Mouse (Mus musculus) frontal cortex, postnatal 25 days (tissue): ENCODE data around the gene Ypel3.
"Not testable (repeated sequence)": the region's sequence is repeated elsewhere in the genome, so short reads cannot be mapped to it uniquely, and the experiment has no call there.

Experiments used
- DNase-seq, 2 experiments: peaks; one replicate each; pipeline ENCODE4 v3.0.0; 2022; ENCODE audit warnings: low spot score in 2 of 2

The Ypel3 gene

DNA sequence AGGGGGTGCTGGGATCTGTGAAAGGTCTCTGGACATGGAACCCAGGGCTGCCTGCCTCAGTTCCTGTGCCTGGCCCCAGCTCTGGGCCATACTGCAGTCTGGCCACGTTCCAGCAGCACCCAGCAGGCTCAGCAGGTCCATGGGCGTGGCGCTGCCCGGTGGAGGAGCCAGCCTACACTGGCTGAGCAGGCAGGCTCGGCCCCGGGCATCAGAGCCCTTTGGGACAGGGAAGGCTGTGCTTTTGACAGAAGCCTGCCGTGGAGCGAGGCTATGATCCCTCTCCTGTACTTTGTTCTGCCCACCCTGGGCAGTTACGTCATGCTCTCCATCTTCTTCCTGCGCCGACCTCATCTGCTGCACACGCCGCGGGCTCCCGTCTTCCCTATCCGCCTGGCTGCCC is 10.6 kb upstream of the Ypel3 start, which contains the start of gene Gdpd3:
Gdpd3 (plus strand) TSS at position 134 of the 400 bp plus-strand sequence.
- DNase-seq, result no peak

GRCm38 (mm10) chr7:126767001-126767400 is 9.8 kb upstream of the Ypel3 start:
- DNase-seq, result no peak

DNA sequence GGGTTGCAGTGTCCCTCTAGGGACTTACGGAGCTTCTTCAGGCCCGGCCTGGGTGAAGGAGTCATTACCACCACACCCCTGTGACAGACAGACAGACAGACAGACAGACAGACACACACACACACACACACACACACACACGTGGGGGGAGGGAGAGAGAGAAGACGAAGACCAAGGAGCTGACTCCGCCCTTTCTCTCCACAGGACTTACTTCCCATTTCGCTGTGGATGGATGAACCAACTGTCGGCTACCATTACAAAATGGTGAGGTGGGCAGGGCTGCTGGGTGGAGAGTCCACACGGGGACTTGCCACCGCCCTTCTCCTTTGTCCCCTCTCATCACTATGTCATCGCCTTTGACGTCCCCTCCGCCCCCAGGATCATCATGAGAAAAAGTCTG is 6.0 kb upstream of the Ypel3 start:
- DNase-seq, result no peak

DNA sequence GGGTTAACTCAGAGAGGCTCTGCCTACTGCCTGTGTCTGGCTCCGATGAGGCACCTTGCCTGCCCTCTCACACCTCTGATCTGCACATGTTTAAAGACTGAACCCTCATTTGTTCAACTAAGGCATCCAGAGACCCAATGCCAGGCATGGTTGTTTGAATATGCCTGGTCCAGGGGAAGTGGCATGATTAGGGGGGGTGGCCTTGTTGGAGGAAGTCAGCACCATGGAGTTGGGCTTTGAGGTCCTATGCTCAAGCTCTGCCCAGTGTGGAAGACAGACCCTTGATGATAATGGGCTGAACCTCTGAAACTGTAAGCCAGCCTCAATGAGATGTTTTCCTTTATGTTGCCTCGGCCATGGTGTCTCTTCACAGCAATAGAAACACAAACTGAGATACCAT is 3.4 kb upstream of the Ypel3 start:
- DNase-seq, result no peak

DNA sequence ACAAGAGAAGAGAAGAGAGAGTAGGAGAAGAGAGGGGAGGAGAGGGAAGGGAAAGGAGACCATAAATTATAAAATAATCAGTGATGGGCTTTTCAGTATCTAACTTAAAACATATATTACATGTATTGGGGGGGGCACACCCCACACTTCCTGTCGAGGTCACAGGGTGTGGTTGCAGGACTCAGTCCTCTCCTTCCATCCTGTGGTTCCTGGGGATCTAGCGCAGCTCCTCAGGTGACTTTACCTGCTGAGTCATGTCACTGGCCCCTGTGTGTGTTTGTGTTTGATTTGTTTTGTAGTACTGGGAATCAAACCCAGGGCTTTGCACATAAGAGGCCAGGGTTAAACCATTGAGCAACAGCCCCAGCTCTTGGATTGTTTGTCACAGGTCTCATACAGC is 2.3 kb upstream of the Ypel3 start:
- no peak for DNase-seq

- peak in 1 of 2 experiments; percentile 5 for DNase-seq
These were observed 1.4 kb upstream of the Ypel3 start for GRCm38 (mm10) chr7:126775185-126775977.

- DNase-seq, result no peak
These were observed 849 bp upstream of the Ypel3 start for GRCm38 (mm10) chr7:126775978-126776234.

DNA sequence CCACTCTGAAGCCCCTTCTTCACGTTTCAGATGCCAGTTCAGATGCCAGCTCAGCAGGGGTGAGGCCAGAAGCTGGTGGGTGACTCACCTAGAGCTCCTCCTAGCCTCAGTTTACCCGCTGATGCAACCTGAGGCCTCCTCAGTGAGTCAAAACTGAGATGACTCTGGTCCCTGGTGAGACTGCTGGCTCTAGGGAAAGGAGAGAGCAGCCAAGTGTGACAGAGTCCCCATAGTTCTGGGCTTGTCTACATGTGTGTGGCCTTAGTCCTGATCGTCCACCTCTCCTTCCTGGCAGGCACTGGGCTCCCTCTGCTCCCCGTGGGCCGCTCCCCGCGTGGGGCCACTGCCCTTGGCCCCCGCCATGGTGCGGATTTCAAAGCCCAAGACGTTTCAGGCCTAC is 721 bp downstream of the Ypel3 start:
- DNase-seq, result no peak

DNA sequence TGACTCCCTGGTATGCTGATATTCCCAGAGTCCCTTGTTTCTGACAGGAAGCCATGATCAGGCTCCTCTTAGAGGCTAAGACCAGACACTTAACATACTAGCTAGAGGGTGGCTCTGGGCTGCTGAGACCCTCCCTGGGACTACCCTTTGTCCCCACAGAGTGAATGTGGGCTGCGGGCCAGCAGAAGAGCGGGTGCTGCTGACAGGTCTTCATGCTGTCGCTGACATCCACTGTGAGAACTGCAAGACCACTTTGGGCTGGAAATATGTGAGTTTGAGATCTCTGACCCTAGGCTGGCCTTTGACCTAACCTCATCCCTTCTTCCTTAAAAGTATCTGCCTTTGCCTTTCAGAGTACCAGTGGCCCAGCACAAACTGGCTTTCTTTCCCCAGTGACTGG is 1.4 kb downstream of the Ypel3 start:
- DNase-seq, result no peak

GRCm38 (mm10) chr7:126779101-126779500 is 2.3 kb downstream of the Ypel3 start:
- not testable (repeated sequence) for DNase-seq

- DNase-seq, result peak; percentile 64 to 74
These were observed 3.5 kb downstream of the Ypel3 start for GRCm38 (mm10) chr7:126779983-126780970.

DNA sequence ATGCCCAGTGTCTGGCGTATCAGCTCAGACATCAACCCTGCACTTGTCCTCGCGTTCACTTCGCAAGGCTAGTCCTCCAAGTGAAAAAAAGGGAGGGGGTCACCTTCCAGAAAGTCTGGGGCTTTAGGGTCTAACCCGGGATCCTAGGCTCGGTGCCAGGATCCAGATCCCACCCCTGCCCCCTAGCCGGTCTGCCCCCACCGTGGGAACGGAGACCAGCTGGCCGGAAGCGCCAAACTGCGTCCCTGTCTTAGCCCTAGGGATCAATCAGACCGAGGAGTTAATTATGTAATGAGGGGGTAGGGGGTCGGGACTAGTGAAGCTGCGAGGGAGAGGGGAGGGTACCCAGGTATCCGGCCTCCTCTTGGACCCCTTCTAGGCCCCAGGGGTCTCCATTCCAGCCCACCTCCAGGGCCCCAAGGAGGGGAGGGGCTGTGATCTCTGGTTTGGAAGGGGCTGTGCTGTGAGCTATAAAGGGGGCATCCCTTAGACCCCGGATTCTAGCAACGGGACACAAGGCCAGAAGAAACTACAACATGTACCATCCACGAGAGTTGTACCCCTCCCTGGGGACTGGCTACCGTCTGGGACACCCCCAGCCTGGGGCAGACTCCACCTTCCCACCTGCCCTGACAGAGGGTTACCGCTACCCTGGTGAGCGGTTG is 4.3 kb downstream of the Ypel3 start, which contains the start of gene Tbx6:
Tbx6 (plus strand) TSS at position 513 of the 665 bp plus-strand sequence.
- DNase-seq, result no peak

DNA sequence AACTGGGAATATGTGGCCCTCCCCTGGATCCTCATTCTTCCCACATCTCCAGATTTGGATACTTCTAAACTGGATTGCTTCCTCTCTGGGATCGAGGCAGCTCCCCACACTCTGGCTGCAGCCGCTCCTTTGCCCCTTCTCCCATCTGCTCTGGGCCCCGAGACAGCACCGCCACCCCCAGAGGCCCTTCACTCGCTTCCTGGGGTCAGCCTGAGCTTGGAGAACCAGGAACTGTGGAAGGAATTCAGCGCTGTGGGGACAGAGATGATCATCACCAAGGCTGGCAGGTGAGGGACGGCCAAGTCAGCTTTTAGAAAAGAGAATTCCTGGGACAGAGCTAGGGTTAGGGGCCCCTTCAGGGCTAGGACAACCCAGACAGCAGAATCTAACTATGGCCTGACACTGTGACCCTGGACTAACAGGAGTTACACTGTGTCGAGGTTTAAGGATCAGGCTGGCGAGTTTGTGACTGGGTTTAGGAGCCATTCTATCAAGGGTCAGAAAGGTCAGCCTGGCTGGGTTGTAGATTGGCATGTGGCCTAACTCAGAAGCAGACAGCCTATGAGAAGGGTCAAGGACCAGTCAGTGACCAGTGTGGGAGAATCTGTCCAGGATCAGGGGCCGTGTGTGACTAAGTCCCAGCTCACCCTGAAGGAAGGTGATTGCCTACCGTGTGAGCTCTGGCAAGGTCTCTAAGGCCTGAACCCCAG is 5.1 kb downstream of the Ypel3 start:
- DNase-seq, result no peak

DNA sequence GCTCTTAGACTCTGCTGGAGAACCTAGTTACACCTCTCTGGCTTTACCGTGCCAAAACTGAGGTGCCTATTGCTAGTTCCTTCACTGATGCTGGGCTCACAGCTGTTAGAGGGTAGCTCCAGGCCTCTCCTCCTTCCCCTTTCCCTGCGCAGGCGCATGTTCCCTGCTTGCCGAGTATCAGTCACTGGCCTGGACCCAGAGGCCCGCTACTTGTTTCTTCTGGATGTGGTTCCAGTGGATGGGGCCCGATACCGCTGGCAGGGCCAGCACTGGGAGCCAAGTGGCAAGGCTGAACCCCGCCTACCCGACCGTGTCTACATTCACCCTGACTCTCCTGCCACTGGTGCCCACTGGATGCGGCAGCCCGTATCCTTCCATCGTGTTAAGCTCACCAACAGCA is 5.9 kb downstream of the Ypel3 start:
- no peak for DNase-seq

DNA sequence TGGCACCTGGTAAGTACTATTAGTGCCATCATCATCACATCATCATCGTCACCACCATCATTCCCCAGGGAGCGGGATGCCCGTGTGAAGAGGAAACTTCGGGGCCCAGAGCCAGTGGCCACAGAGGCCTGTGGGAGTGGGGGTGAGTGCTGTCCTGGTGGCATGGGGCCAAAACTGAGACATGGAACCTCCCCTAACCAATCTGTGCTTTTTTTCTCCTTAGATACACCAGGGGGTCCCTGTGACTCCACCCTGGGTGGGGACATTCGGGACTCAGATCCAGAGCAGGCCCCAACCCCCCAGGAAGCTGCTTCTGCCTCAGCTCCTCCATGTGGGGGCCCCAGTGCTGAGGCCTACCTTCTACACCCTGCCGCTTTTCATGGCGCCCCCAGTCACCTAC is 7.7 kb downstream of the Ypel3 start:
- no peak for DNase-seq

DNA sequence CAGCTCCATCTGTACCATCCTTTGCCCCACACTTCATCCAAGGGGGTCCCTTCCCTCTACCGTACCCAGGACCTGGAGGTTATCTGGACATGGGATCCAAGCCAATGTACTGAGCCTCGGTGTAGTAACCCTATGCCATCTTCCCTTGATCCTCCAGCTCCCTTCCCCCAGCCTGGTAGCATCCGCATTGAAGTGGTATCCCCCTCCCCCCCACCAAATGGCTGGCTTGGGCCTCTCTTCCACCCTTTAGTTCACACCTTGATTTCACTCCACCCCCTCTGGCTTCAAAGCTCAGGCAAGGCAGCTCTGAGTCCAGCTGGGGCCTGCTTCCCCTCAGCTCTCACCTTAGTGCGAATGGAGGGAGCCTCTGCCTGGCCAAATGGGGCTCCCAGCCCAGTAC is 8.3 kb downstream of the Ypel3 start:
- no peak for DNase-seq

- DNase-seq, result no peak
These were observed 9.4 kb downstream of the Ypel3 start for GRCm38 (mm10) chr7:126786142-126786541.

GRCm38 (mm10) chr7:126789141-126789540 is 12.4 kb downstream of the Ypel3 start:
- DNase-seq, result no peak

DNA sequence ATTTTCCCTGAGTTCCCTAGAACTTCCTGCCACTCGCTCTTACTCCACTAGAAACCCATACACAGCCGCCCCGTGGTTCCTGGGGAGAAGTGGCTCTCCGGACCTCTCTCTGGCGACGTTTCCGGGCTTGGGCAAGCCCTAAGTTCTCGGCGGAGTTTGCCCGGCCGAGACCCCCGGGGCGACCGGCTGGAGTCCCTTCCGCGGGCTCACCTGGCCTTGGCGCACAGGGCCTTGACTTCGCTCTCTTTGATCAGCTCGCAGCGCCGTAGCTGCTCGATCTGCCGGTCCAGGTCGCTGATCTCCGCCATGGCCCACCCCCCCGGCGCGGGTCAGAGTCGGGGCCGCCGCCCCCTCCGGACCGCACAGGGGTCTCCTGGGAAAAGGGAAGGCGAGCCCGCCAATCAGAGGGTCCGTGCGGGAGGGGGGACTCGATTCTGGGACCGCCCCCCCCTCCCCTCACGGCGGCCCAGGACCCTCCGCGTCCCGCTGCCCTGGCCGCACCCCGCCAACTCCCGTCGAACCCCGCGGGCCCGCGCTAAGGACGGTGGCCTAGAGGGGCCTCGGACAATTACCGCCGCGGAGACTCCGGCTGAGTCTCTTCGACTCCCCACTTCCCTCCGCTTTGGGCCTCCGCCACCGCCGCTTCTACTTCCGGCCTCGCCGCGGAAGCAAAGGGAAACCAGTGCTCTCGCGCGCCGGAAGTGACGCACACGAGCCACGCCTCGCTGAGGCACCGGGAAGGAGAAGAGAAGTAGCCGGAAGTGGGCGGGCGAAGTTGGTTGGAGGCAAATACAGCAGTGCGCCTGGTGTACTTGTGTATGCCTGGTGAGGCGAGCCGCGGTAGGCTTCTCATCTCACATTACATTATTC is 15.3 kb downstream of the Ypel3 start, which contains the start of gene Ppp4c:
Ppp4c (minus strand) TSS at position 646 of the 870 bp plus-strand sequence.
- peak; percentile 85 to 95 for DNase-seq

GRCm38 (mm10) chr7:126792721-126793443 is 16.1 kb downstream of the Ypel3 start:
- DNase-seq, result no peak
